24 mouse cellular contexts compared by ENCODE assay signal in the genomic region with DNA sequence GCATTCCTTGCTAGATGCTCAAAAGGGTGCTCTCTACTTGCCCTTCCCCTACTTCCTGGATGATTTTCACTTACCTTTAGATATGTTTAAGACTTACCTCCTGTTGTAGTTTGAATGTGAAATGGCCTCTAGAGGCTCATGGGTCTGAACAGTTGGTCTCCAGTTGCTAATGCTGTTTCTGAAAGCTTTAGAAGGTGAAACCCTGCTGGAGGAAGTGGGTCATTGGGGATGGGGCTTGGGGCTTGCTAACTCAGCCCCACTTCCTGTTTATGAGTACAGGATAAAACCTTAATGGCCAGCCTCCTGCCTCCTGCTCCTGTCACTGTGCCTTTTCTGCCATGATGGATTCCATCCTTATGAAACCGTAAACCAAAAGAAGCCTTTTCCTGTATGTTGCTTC.
A peak's percentile ranks its signal among the peaks of the same experiment; 100 is the strongest.
DNase-seq lines count a peak whose midpoint lies in the region; ATAC-seq and TF ChIP-seq lines count a peak whose summit lies in the region.
"Had no signal": no experiment of that assay in that cellular context is flagged by ENCODE, and none has a peak within 500 bp of the region (broad histone marks: within the 10 kb centered on the region; RNA-seq: fewer than 3 reads in every experiment).

No protein-coding gene starts in this region.

- no peak overlapping the region for H3K4me3 ChIP-seq in ES-Bruce4 (ENCODE audit: low read depth, low read length)
- no peak overlapping the region for H3K4me3 ChIP-seq in intestine, embryonic 15.5 days (replicated peaks)
- no peak overlapping the region for H3K4me3 ChIP-seq in midbrain, embryonic 13.5 days (replicated peaks)
- H3K4me3 ChIP-seq: embryonic facial prominence, embryonic 15.5 days; erythroblast, embryonic 14.5 days; forebrain, embryonic 10.5 days; heart, embryonic 12.5 days; hindbrain, embryonic 12.5 days had no signal

- H3K9me3 ChIP-seq in ES-Bruce4 (replicated peaks; ENCODE audit: control insufficient read depth, insufficient read depth, low read length, poor library complexity, severe bottlenecking): 0 out of 2 replicates have a peak, but pooled peaks cover 3% of the 10 kb centered on the region
- H3K9me3 ChIP-seq in intestine, embryonic 15.5 days: no peaks in the 10 kb centered on the region
- no peaks in the 10 kb centered on the region for H3K9me3 ChIP-seq in midbrain, embryonic 13.5 days
- H3K9me3 ChIP-seq: embryonic facial prominence, embryonic 15.5 days; forebrain, embryonic 10.5 days; heart, embryonic 12.5 days; hindbrain, embryonic 12.5 days had no signal

- no peak overlapping the region for H3K4me2 ChIP-seq in intestine, embryonic 15.5 days (replicated peaks)
- no peak overlapping the region for H3K4me2 ChIP-seq in midbrain, embryonic 13.5 days (replicated peaks)
- H3K4me2 ChIP-seq: embryonic facial prominence, embryonic 15.5 days; heart, embryonic 12.5 days; hindbrain, embryonic 12.5 days had no signal

- peak; percentile 9 to 11 for DNase-seq in B cell, adult 2 months
- DNase-seq in ZHBTc4 (ENCODE audit: low read depth, low spot score): peak; percentile 30
- DNase-seq in induced T-regulatory cell, adult 2 months (ENCODE audit: low read depth): peak; percentile 3
- DNase-seq in frontal cortex, postnatal 36 days (ENCODE audit: low spot score in 2 of 2): no peak
- no peak for DNase-seq in gastrocnemius, adult 18-20 months (ENCODE audit: low spot score)
- DNase-seq: adrenal gland, adult 2 months; adrenal gland, postnatal 25 days; cerebellum, adult 18-20 months; cerebellum, adult 9-11 months; cerebellum, postnatal 36 days; embryo, embryonic 11 days; gastrocnemius, postnatal 10 days; heart, postnatal 36 days had no signal

- H3K4me1 ChIP-seq in ES-Bruce4 (ENCODE audit: control insufficient read depth, insufficient read depth, low read length): no peaks in the 10 kb centered on the region
- H3K4me1 ChIP-seq in intestine, embryonic 15.5 days (replicated peaks): no peaks in the 10 kb centered on the region
- no peaks in the 10 kb centered on the region for H3K4me1 ChIP-seq in midbrain, embryonic 13.5 days (replicated peaks)
- H3K4me1 ChIP-seq: embryonic facial prominence, embryonic 15.5 days; forebrain, embryonic 10.5 days; hindbrain, embryonic 12.5 days had no signal

- WGBS in intestine, embryonic 15.5 days: 67% methylated on average over 1 of the region's 1 CpGs
- WGBS in midbrain, embryonic 13.5 days: 92% methylated on average over 1 of the region's 1 CpGs

- peak; percentile 75; the same call in 1 of the 2 replicates for TF ChIP-seq EP300 in ES-Bruce4 (IDR thresholded peaks at IDR 0.05; ENCODE audit: insufficient read depth, low read depth, low read length)

- peak overlapping the region; percentile 91 for H3K27ac ChIP-seq in ES-Bruce4 (ENCODE audit: insufficient read depth, low read length)
- H3K27ac ChIP-seq in intestine, embryonic 15.5 days: no peak overlapping the region
- H3K27ac ChIP-seq in midbrain, embryonic 13.5 days: no peak overlapping the region
- H3K27ac ChIP-seq: embryonic facial prominence, embryonic 15.5 days; forebrain, embryonic 10.5 days; hindbrain, embryonic 12.5 days had no signal

- no peak for ATAC-seq in intestine, embryonic 15.5 days
- ATAC-seq in midbrain, embryonic 13.5 days: no peak
- ATAC-seq: forebrain, embryonic 14.5 days; hindbrain, embryonic 16.5 days had no signal

- TF ChIP-seq CTCF in ES-Bruce4 (IDR thresholded peaks at IDR 0.05; ENCODE audit: low read depth, low read length): no peak

- no peaks in the 10 kb centered on the region for H3K36me3 ChIP-seq in ES-Bruce4 (ENCODE audit: control insufficient read depth, insufficient read depth, low read length, poor library complexity, severe bottlenecking)
- H3K36me3 ChIP-seq in intestine, embryonic 15.5 days: no peaks in the 10 kb centered on the region
- no peaks in the 10 kb centered on the region for H3K36me3 ChIP-seq in midbrain, embryonic 13.5 days
- H3K36me3 ChIP-seq: embryonic facial prominence, embryonic 15.5 days; forebrain, embryonic 10.5 days; G1E; heart, embryonic 12.5 days; hindbrain, embryonic 12.5 days had no signal

- no peak overlapping the region for H3K9ac ChIP-seq in ES-Bruce4 (ENCODE audit: low read depth, poor library complexity, severe bottlenecking)
- H3K9ac ChIP-seq in intestine, embryonic 15.5 days: no peak overlapping the region
- no peak overlapping the region for H3K9ac ChIP-seq in midbrain, embryonic 13.5 days (replicated peaks)
- H3K9ac ChIP-seq: embryonic facial prominence, embryonic 15.5 days; heart, embryonic 12.5 days; hindbrain, embryonic 12.5 days had no signal

- no peaks in the 10 kb centered on the region for H3K27me3 ChIP-seq in ES-Bruce4 (ENCODE audit: control insufficient read depth, insufficient read depth, low read length, poor library complexity, severe bottlenecking)
- no peaks in the 10 kb centered on the region for H3K27me3 ChIP-seq in intestine, embryonic 15.5 days (replicated peaks)
- H3K27me3 ChIP-seq in midbrain, embryonic 13.5 days: no peaks in the 10 kb centered on the region
- H3K27me3 ChIP-seq: embryonic facial prominence, embryonic 15.5 days; heart, embryonic 12.5 days; hindbrain, embryonic 12.5 days had no signal

- no peak for TF ChIP-seq POLR2A in ES-Bruce4 (IDR thresholded peaks at IDR 0.05; ENCODE audit: insufficient read depth, low read length)

Comparison
In these comparisons a context has a peak if more than half of its experiments do, and no peak if none do; other contexts are left out.
1. DNase-seq: peak in B cell, adult 2 months (2 of 2), ZHBTc4 (single experiment) and induced T-regulatory cell, adult 2 months (single experiment); none in frontal cortex, postnatal 36 days (0 of 2) and gastrocnemius, adult 18-20 months (single experiment).